Mouse (Mus musculus): Measurements from ENCODE around the gene Dusp23.

DNA sequence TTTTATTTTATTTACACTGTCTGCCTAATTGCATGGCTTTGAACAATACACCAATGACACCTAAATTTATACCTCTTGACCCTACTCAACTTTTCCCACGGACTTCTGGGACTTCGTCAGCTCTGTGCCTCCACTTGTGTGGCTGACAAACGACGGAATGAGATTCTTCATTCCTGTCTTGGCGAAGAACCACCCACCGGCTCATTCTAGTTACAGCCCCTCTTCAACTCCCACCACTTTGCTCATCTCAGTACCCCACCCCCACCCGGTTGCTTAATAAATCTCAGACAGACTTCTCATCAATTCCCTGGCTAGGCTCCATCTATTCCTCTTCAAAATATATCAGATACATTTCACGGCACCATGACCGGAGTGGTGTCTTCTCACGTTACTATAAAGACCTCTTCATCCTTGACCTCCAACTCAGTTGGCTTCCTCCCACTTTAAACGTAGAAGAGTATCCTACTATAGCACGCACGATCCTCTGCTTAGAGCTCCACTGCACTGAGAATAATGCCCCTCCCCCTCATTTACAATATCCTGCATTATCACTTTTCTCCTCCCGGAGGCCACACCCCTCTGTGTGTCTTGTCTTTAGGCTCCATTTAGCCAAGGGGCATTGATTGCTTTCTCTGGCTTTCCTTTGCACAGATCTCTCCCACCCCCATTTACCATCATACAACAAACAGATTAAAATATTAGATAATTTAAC lies 15.2 kb downstream of the Dusp23 start:
- TF ChIP-seq CTCF (IDR thresholded peaks at IDR 0.05; ENCODE audit: borderline replicate concordance, insufficient read depth, low read length) (no peak), POLR2A (IDR thresholded peaks at IDR 0.05; ENCODE audit: low read depth, low read length) (no peak)

All from embryonic fibroblast, embryonic 13.5 days (primary cell).